Mouse (Mus musculus): ENCODE results near the gene Efcc1.

DNA sequence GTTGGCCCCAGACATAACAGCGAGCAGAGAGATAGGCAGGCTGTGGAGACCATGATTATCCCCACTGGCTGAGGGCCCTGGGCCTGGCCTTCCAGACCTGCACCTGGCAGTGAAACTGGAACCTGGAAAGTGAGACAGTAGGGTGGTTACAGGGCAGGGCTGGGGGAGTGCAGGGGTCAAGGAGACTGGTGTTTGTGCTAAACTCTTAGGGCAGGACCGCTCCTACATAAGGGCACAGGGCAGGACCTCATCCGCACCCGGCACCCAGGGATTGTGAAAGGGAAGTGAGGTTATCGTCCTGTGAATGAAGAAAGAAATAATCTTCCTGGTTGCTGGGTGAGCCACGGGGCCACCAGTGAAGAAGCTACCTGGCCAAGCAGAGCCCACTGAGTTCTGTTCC lies 59.1 kb downstream of the Efcc1 start:
- TF ChIP-seq CTCF (IDR thresholded peaks at IDR 0.05; ENCODE audit: low read depth, low read length) = no peak
- TF ChIP-seq POLR2A (IDR thresholded peaks at IDR 0.05; ENCODE audit: extremely low read depth, insufficient read depth, low read length) = no peak

Measured in liver, adult 2 months (tissue).